Mouse (Mus musculus): ENCODE data around the gene Arg1. TPM values are rescaled to one million over a fixed set of nuclear protein-coding genes. Genes with fewer than 3 reads are reported as not detected.

The Arg1 gene
- 1.1 and 2.1 TPM in 2 replicates for total RNA-seq (2014; rRNA removed)
- polyA plus RNA-seq (2015; fragmentation: Nextera tagmentation; extraction: Ambion mirVana): 0.69 and 0.73 TPM in 2 replicates

- Histone ChIP-seq H3K9me3 (ENCODE audit: low read length) (no peaks in the 10 kb centered on the region), H3K36me3 (ENCODE audit: insufficient read depth) (no peaks in the 10 kb centered on the region), H3K4me3 (ENCODE audit: low read depth, low read length) (no peak within 1 kb of the TSS), H3K27me3 (ENCODE audit: insufficient read depth, low read length) (no peaks in the 10 kb centered on the region), H3K4me1 (ENCODE audit: insufficient read depth) (0 out of 2 replicates have a peak, but pooled peaks cover 4% of the 10 kb centered on the region), H3K27ac (ENCODE audit: low read depth, low read length) (no peak within 1 kb of the TSS), H3K9ac (no peak within 1 kb of the TSS), H3K4me2 (ENCODE audit: low read depth) (no peak within 1 kb of the TSS)
- DNase-seq (peak; percentile 27), ATAC-seq (no peak)
- WGBS: 70% methylated on average over 14 of the region's 14 CpGs
- TF ChIP-seq CTCF (IDR thresholded peaks at IDR 0.05; ENCODE audit: low read depth): no peak
These were observed at the start of gene Arg1 for GRCm38 (mm10) chr10:24926962-24927720. Gene Arg1, minus strand, starts transcription at chr10:24927484.

- no peaks in the 10 kb centered on the region for H3K9me3 ChIP-seq (ENCODE audit: low read length)
- no peak overlapping the region for H3K27ac ChIP-seq (ENCODE audit: low read depth, low read length)
- no peak overlapping the region for H3K9ac ChIP-seq
- H3K27me3 ChIP-seq (ENCODE audit: insufficient read depth, low read length): no peaks in the 10 kb centered on the region
- DNase-seq (no peak), ATAC-seq (no peak)
- no peak for TF ChIP-seq CTCF (IDR thresholded peaks at IDR 0.05; ENCODE audit: low read depth)
- H3K4me3 ChIP-seq (ENCODE audit: low read depth, low read length): no peak overlapping the region
- WGBS: 82% methylated on average over 11 of the region's 11 CpGs
- no peaks in the 10 kb centered on the region for H3K4me1 ChIP-seq (ENCODE audit: insufficient read depth)
- H3K36me3 ChIP-seq (ENCODE audit: insufficient read depth): no peaks in the 10 kb centered on the region
- H3K4me2 ChIP-seq (ENCODE audit: low read depth): no peak overlapping the region
These were observed 46.7 kb upstream of the Arg1 start for GRCm38 (mm10) chr10:24973845-24974514.

GRCm38 (mm10) chr10:24973385-24973784, 46.1 kb upstream of the Arg1 start:
- Histone ChIP-seq H3K4me2 (ENCODE audit: low read depth) (no peak overlapping the region), H3K36me3 (ENCODE audit: insufficient read depth) (no peaks in the 10 kb centered on the region), H3K4me1 (ENCODE audit: insufficient read depth) (no peaks in the 10 kb centered on the region), H3K27me3 (ENCODE audit: insufficient read depth, low read length) (no peaks in the 10 kb centered on the region), H3K9me3 (ENCODE audit: low read length) (no peaks in the 10 kb centered on the region), H3K4me3 (ENCODE audit: low read depth, low read length) (no peak overlapping the region), H3K9ac (no peak overlapping the region), H3K27ac (ENCODE audit: low read depth, low read length) (no peak overlapping the region)
- TF ChIP-seq CTCF (IDR thresholded peaks at IDR 0.05; ENCODE audit: low read depth): no peak
- WGBS: 64% methylated on average over 5 of the region's 5 CpGs
- no peak for DNase-seq
- no peak for ATAC-seq

GRCm38 (mm10) chr10:24972923-24973322, 45.6 kb upstream of the Arg1 start:
- Histone ChIP-seq H3K27me3 (ENCODE audit: insufficient read depth, low read length) (no peaks in the 10 kb centered on the region), H3K9me3 (ENCODE audit: low read length) (no peaks in the 10 kb centered on the region), H3K27ac (ENCODE audit: low read depth, low read length) (no peak overlapping the region), H3K36me3 (ENCODE audit: insufficient read depth) (no peaks in the 10 kb centered on the region), H3K4me3 (ENCODE audit: low read depth, low read length) (no peak overlapping the region), H3K4me1 (ENCODE audit: insufficient read depth) (no peaks in the 10 kb centered on the region), H3K4me2 (ENCODE audit: low read depth) (no peak overlapping the region), H3K9ac (no peak overlapping the region)
- DNase-seq (no peak), ATAC-seq (no peak)
- 75% methylated on average over 4 of the region's 4 CpGs for WGBS
- no peak for TF ChIP-seq CTCF (IDR thresholded peaks at IDR 0.05; ENCODE audit: low read depth)

GRCm38 (mm10) chr10:24965821-24966550, 38.7 kb upstream of the Arg1 start:
- ATAC-seq (no peak; the same call in 1 of the 2 replicates), DNase-seq (no peak)
- no peaks in the 10 kb centered on the region for H3K9me3 ChIP-seq (ENCODE audit: low read length)
- H3K4me3 ChIP-seq (ENCODE audit: low read depth, low read length): no peak overlapping the region
- H3K36me3 ChIP-seq (ENCODE audit: insufficient read depth): no peaks in the 10 kb centered on the region
- no peak overlapping the region for H3K4me2 ChIP-seq (ENCODE audit: low read depth)
- H3K9ac ChIP-seq: no peak overlapping the region
- no peak for TF ChIP-seq CTCF (IDR thresholded peaks at IDR 0.05; ENCODE audit: low read depth)
- no peaks in the 10 kb centered on the region for H3K27me3 ChIP-seq (ENCODE audit: insufficient read depth, low read length)
- WGBS: 74% methylated on average over 12 of the region's 12 CpGs
- no peaks in the 10 kb centered on the region for H3K4me1 ChIP-seq (ENCODE audit: insufficient read depth)
- no peak overlapping the region for H3K27ac ChIP-seq (ENCODE audit: low read depth, low read length)

- no peak overlapping the region for H3K9ac ChIP-seq
- TF ChIP-seq CTCF (IDR thresholded peaks at IDR 0.05; ENCODE audit: low read depth): no peak
- no peaks in the 10 kb centered on the region for H3K36me3 ChIP-seq (ENCODE audit: insufficient read depth)
- no peak for ATAC-seq
- no peak overlapping the region for H3K4me3 ChIP-seq (ENCODE audit: low read depth, low read length)
- H3K4me2 ChIP-seq (ENCODE audit: low read depth): no peak overlapping the region
- WGBS: 13% methylated on average over 2 of the region's 2 CpGs
- DNase-seq: no peak
- H3K27me3 ChIP-seq (ENCODE audit: insufficient read depth, low read length): no peaks in the 10 kb centered on the region
- no peaks in the 10 kb centered on the region for H3K4me1 ChIP-seq (ENCODE audit: insufficient read depth)
- H3K9me3 ChIP-seq (ENCODE audit: low read length): no peaks in the 10 kb centered on the region
- no peak overlapping the region for H3K27ac ChIP-seq (ENCODE audit: low read depth, low read length)
These were observed 34.6 kb upstream of the Arg1 start for GRCm38 (mm10) chr10:24961889-24962288.

All from forebrain, postnatal 0 days (tissue).